Mouse (Mus musculus) liver, embryonic 14.5 days (tissue): ENCODE measurements around the gene Sh3tc1. TPM values are rescaled to one million over a fixed set of nuclear protein-coding genes. Genes with fewer than 3 reads are reported as not detected.

ENCODE experiments used
- ATAC-seq: fragments of 200-750 bp; cut with Nextera tagmentation; 2 replicates; pipeline ENCODE4 v1.8.0; 2017; ENCODE audit warnings: moderate number of reproducible peaks, mild to moderate bottlenecking, moderate library complexity; ENCODE audit not compliant: insufficient read depth
- DNase-seq, 3 experiments: peaks; one replicate each; pipeline ENCODE4 v3.0.0-alpha.2; 2012 to 2013; ENCODE audit warnings: low read depth in 3 of 3, low spot score in 3 of 3
- H3K27ac ChIP-seq: fragments of 300-500 bp; sonication (generic); 2 replicates; pipeline ENCODE4 v1.5.1; 2014; ENCODE audit warnings: moderate library complexity, mild to moderate bottlenecking, control low read depth, inconsistent platforms
- H3K27me3 ChIP-seq: fragments of 300-500 bp; sonication (generic); 2 replicates; pipeline ENCODE4 v1.6.1; 2014; ENCODE audit warnings: mild to moderate bottlenecking, low read length, moderate library complexity; ENCODE audit not compliant: control insufficient read depth, insufficient read depth
- H3K36me3 ChIP-seq: fragments of 300-500 bp; sonication (generic); replicated peaks from 2 replicates; pipeline ENCODE4 v1.6.1; 2014; ENCODE audit warnings: low read depth; ENCODE audit not compliant: control insufficient read depth, insufficient read depth
- H3K4me1 ChIP-seq, 2 experiments: fragments of 200-500 bp in 1 of 2; fragments of 300-500 bp in 1 of 2; sonication (generic) in 1 of 2; replicated peaks; 2 replicates each; pipeline ENCODE4 v1.6.1; 2012 to 2014; ENCODE audit warnings: antibody characterized with exemption in 1 of 2, inconsistent platforms in 1 of 2, low read length in 1 of 2; ENCODE audit not compliant: control insufficient read depth in 2 of 2, insufficient read depth in 2 of 2
- H3K4me2 ChIP-seq: fragments of 300-500 bp; sonication (generic); 2 replicates; pipeline ENCODE4 v1.6.1; 2014; ENCODE audit warnings: low read depth, mild to moderate bottlenecking, control low read depth, moderate library complexity
- H3K4me3 ChIP-seq, 2 experiments: fragments of 200-500 bp in 1 of 2; fragments of 300-500 bp in 1 of 2; sonication (generic) in 1 of 2; 2 replicates each; pipeline ENCODE4 v1.5.1; 2012 to 2014; ENCODE audit warnings: low read depth in 2 of 2, low read length in 2 of 2, mild to moderate bottlenecking in 2 of 2, control low read depth in 1 of 2, inconsistent platforms in 1 of 2, moderate library complexity in 1 of 2; ENCODE audit not compliant: insufficient read depth in 1 of 2
- H3K9ac ChIP-seq: fragments of 300-500 bp; sonication (generic); replicated peaks from 2 replicates; pipeline ENCODE4 v1.6.1; 2014; ENCODE audit warnings: mild to moderate bottlenecking, control low read depth, moderate library complexity
- H3K9me3 ChIP-seq: fragments of 300-500 bp; sonication (generic); 2 replicates; pipeline ENCODE4 v1.6.1; 2016; ENCODE audit warnings: low read length, mixed read lengths; ENCODE audit not compliant: control insufficient read depth
- CTCF ChIP-seq: IDR thresholded peaks from 2 replicates; pipeline ENCODE4 v1.5.1; 2016; ENCODE audit warnings: antibody characterized with exemption, low read depth, control low read depth
- EP300 ChIP-seq: IDR thresholded peaks from 2 replicates; pipeline ENCODE4 v1.6.1; 2016; ENCODE audit warnings: antibody characterized with exemption, low read depth
- WGBS: fragments of 180-500 bp; shearing (Covaris S2); extraction: QIAGEN DNeasy Blood & Tissue Kit; methylation state at CpG from one replicate; pipeline ENCODE4 v1.1.7; 2014; ENCODE audit not compliant: insufficient replicate concordance; 5-methylcytosine and 5-hydroxymethylcytosine counted together
- polyA plus RNA-seq, 2 experiments: library from polyadenylated mRNA; depleted of rRNA in 1 of 2; stranded (reverse) in 1 of 2; unstranded in 1 of 2; fragments of >200 nt; fragmentation: Nextera tagmentation in 1 of 2; extraction: Ambion mirVana in 1 of 2; gene quantifications; 2 replicates each; pipeline versions ENCODE4 v1.2.1 to v1.2.3; 2012 to 2014

The Sh3tc1 gene
- polyA plus RNA-seq (2012; rRNA removed) (0.93 and 0.98 TPM in 2 replicates), polyA plus RNA-seq (2014; fragmentation: Nextera tagmentation; extraction: Ambion mirVana) (1.5 and 1.8 TPM in 2 replicates)

- no peaks in the 10 kb centered on the region for H3K9me3 ChIP-seq
- H3K4me1 ChIP-seq, result no peaks in the 10 kb centered on the region
- no peak within 1 kb of the TSS for H3K27ac ChIP-seq
- no peaks in the 10 kb centered on the region for H3K27me3 ChIP-seq
- TF ChIP-seq CTCF, result no peak
- no peak for TF ChIP-seq EP300
- no peak within 1 kb of the TSS for H3K4me2 ChIP-seq
- H3K36me3 ChIP-seq, result no peaks in the 10 kb centered on the region
- ATAC-seq (no peak), DNase-seq (no peak)
- H3K9ac ChIP-seq, result no peak within 1 kb of the TSS
- WGBS, result 23% methylated on average over 10 of the region's 10 CpGs
- H3K4me3 ChIP-seq, result no peak within 1 kb of the TSS
Measured at GRCm38 (mm10) chr5:35739536-35740278, at the start of gene Sh3tc1. Gene Sh3tc1, minus strand, starts transcription at chr5:35739987.

GRCm38 (mm10) chr5:35788719-35789118 lies 48.9 kb upstream of the Sh3tc1 start:
- H3K27me3 ChIP-seq, result no peaks in the 10 kb centered on the region
- H3K4me2 ChIP-seq, result no peak overlapping the region
- no peak overlapping the region for H3K27ac ChIP-seq
- no peaks in the 10 kb centered on the region for H3K4me1 ChIP-seq
- DNase-seq (no peak), ATAC-seq (no peak)
- no peak overlapping the region for H3K4me3 ChIP-seq
- no peak overlapping the region for H3K9ac ChIP-seq
- H3K36me3 ChIP-seq, result no peaks in the 10 kb centered on the region
- H3K9me3 ChIP-seq, result no peaks in the 10 kb centered on the region
- TF ChIP-seq EP300, result no peak
- TF ChIP-seq CTCF, result no peak
- 64% methylated on average over 6 of the region's 6 CpGs for WGBS

- Histone ChIP-seq H3K4me3 (no peak overlapping the region), H3K9ac (no peak overlapping the region), H3K27me3 (no peaks in the 10 kb centered on the region), H3K36me3 (no peaks in the 10 kb centered on the region), H3K27ac (no peak overlapping the region), H3K9me3 (no peaks in the 10 kb centered on the region), H3K4me1 (no peaks in the 10 kb centered on the region), H3K4me2 (no peak overlapping the region)
- DNase-seq, result no peak
- no peak for ATAC-seq
- WGBS, result 71% methylated on average over 12 of the region's 12 CpGs
- no peak for TF ChIP-seq CTCF
- TF ChIP-seq EP300, result no peak
Measured at GRCm38 (mm10) chr5:35787847-35788246, 48.1 kb upstream of the Sh3tc1 start.

GRCm38 (mm10) chr5:35785853-35786252 lies 46.1 kb upstream of the Sh3tc1 start:
- no peak for TF ChIP-seq CTCF
- no peak for TF ChIP-seq EP300
- H3K36me3 ChIP-seq, result no peaks in the 10 kb centered on the region
- H3K9me3 ChIP-seq, result no peaks in the 10 kb centered on the region
- no peak for ATAC-seq
- no peak overlapping the region for H3K27ac ChIP-seq
- no peaks in the 10 kb centered on the region for H3K27me3 ChIP-seq
- no peaks in the 10 kb centered on the region; a peak in 1 of 4 replicates for H3K4me1 ChIP-seq
- 40% methylated on average over 7 of the region's 7 CpGs for WGBS
- no peak overlapping the region for H3K9ac ChIP-seq
- DNase-seq, result no peak
- no peak overlapping the region for H3K4me3 ChIP-seq
- no peak overlapping the region for H3K4me2 ChIP-seq

GRCm38 (mm10) chr5:35782648-35783180 lies 42.9 kb upstream of the Sh3tc1 start:
- no peak overlapping the region for H3K9ac ChIP-seq
- H3K27me3 ChIP-seq, result no peaks in the 10 kb centered on the region
- no peaks in the 10 kb centered on the region; a peak in 1 of 4 replicates for H3K4me1 ChIP-seq
- no peak overlapping the region for H3K4me2 ChIP-seq
- H3K36me3 ChIP-seq, result no peaks in the 10 kb centered on the region
- no peak overlapping the region for H3K27ac ChIP-seq
- no peak overlapping the region for H3K4me3 ChIP-seq
- no peaks in the 10 kb centered on the region for H3K9me3 ChIP-seq
- 44% methylated on average over 10 of the region's 10 CpGs for WGBS
- DNase-seq, result no peak
- no peak for TF ChIP-seq CTCF
- no peak for TF ChIP-seq EP300
- no peak for ATAC-seq
